Mouse (Mus musculus) megakaryocyte, adult 5-6 weeks (primary cell): ENCODE measurements around the gene Npas3. TPM values are rescaled to one million over a fixed set of nuclear protein-coding genes. Genes with fewer than 3 reads are reported as not detected.

Source experiments
- ATAC-seq: 2 replicates; pipeline ENCODE4 v1.8.0; 2016; ENCODE audit warnings: mild to moderate bottlenecking, inconsistent platforms; ENCODE audit not compliant: poor library complexity, severe bottlenecking
- total RNA-seq, 2 experiments: library from RNA; stranded (forward) in 1 of 2; stranded (reverse) in 1 of 2; fragments of 153-499, 151-499 nt in 1 of 2; fragments of 221-1000, 200-1000 nt in 1 of 2; gene quantifications; 2 replicates each; pipeline versions ENCODE4 v1.2.3 to v1.2.4; 2015 to 2017

The Npas3 gene
- total RNA-seq, 2 experiments from 2014 or later = not detected

DNA sequence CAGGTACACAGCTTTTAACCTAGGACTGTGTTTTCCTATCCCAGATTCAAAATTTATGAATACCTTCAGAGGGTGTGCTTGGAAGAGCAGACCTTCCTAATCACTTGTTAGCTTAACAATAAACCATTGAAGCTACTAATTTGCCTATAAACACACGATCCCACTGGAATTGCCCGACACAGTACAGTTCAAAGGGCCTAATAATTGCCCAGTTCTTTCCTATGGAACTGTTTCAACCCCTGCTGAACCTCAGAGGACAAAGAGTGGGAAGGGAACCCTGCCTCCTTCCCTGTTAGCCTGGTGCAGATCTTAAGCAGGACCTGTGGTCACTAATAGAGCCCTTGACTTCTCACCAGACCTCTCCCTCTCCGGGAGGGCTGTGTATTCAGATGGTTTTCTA is 429.7 kb downstream of the Npas3 start:
- no peak for ATAC-seq

- no peak for ATAC-seq
These were observed 430.7 kb downstream of the Npas3 start for GRCm38 (mm10) chr12:53679161-53679560.

DNA sequence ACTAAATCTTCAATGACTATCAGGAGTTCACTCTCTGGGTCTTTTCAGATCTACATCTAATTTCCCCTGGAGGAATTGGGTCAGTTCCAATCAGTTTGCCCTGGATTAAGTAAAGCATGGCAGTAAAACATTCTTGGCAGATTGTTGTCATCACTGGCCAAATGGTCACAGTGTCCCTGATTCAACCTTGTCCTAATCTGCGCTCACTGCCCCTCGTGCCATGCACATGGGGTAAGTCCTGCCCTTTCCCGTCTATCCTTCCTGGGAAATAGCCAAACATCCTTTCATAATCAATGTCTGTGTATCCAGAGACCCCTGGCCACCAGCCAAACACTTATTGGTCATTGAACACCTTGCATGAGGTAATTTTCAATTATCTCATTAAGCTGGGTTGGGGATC is 432.0 kb downstream of the Npas3 start:
- no peak for ATAC-seq

GRCm38 (mm10) chr12:53682036-53682435 is 433.6 kb downstream of the Npas3 start:
- no peak for ATAC-seq

DNA sequence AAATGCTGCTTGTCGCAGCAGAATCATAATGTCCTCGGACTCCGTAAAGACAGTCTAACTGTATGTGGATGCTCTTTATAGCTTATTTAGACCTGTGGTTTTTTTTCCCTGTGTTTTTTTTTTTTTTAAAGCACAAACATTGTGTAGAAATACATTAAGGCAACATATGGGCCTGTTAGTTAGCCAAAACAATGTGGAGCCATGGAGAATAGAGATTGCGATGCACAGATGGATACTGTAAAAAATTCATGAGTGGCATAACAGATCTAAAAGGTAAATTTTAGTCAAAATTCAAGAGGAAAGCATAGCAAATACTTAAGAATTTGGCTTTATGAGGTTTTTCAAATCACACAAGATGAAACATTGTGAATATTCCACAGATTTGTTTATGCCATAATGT is 444.0 kb downstream of the Npas3 start:
- ATAC-seq = no peak

- no peak for ATAC-seq
These were observed 445.9 kb downstream of the Npas3 start for GRCm38 (mm10) chr12:53694346-53694745.

- ATAC-seq = no peak
These were observed 446.8 kb downstream of the Npas3 start for GRCm38 (mm10) chr12:53695324-53695723.

- no peak for ATAC-seq
These were observed 449.2 kb downstream of the Npas3 start for GRCm38 (mm10) chr12:53697645-53698044.

GRCm38 (mm10) chr12:53698483-53699227 is 450.2 kb downstream of the Npas3 start:
- ATAC-seq = no peak

DNA sequence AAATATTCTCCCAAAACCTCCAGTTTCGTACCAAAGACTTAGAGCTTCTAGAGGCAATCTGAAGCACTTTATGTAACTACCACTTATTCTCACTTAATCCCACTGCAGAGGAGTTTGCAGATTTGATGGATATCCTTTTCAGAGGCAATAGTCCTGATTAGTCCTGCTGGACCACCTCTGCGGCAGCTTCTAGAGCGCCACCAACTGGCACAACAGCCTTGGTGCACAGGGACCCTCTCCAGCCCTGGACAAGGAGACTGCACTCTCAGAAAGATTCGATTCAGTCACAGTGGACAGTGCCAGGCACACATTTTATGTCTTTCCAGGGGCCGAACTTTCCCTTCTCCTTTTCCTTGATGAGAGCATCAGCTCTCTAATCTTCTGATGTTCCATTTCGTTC is 471.4 kb downstream of the Npas3 start:
- no peak for ATAC-seq

- ATAC-seq = no peak
These were observed 473.7 kb downstream of the Npas3 start for GRCm38 (mm10) chr12:53722156-53722555.

- no peak for ATAC-seq
These were observed 474.5 kb downstream of the Npas3 start for GRCm38 (mm10) chr12:53722718-53723698.

- ATAC-seq = no peak
These were observed 480.8 kb downstream of the Npas3 start for GRCm38 (mm10) chr12:53729275-53729674.

DNA sequence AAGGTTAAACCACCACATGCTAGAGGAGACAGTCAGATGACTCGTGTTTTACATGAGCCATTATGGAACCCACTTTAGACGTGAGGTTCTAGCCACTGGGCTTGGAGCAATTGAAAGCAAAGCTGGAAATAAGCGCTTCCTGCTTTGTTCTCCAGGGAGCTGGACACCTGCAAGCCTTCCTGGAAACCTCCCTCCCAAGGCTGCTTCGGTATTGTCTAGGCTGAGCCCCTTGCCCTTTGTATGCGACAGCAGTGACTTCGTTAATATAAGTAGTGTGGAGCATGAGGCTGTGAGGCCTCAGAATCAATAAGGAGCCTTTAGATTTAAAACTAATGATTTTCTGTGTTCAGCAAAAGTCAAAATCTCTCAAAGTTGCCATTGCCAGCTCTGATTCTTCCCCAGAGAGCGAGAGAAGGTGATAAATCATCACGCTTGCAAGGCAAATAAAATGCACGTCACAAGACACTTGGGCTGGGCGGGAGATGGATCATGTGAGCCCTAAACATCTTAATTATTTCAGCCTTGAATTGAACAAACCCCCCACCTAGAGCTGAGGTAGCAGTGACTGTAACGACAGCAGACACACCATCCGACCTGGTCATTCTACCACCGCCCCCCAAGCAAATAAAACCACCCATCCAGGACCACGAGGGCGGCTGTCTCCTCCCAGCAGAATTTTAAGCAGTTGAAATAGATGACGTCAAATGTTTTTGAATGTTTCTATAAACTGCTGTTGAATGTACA is 490.2 kb downstream of the Npas3 start:
- no peak for ATAC-seq

DNA sequence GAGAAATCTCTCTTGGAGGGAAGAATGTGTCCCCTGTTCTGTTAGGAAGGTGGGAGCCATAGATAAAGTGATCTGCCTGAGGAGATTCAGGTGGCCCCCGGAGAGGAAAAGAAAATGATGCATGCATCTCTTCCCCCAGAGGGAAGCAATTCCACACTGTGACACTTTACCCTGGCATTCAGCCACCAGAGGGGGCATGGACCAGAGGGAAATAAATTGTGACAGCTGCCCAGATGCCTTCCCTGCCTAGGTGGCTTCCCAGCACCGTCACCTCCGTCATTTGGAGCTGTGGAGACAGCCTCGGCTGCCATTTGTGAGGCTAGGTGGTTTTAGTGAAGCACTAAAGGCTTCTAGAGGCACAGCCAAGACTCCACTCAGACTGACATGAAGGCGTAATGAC is 498.2 kb downstream of the Npas3 start:
- ATAC-seq = no peak

- no peak for ATAC-seq
These were observed 500.9 kb downstream of the Npas3 start for GRCm38 (mm10) chr12:53749375-53749774.

DNA sequence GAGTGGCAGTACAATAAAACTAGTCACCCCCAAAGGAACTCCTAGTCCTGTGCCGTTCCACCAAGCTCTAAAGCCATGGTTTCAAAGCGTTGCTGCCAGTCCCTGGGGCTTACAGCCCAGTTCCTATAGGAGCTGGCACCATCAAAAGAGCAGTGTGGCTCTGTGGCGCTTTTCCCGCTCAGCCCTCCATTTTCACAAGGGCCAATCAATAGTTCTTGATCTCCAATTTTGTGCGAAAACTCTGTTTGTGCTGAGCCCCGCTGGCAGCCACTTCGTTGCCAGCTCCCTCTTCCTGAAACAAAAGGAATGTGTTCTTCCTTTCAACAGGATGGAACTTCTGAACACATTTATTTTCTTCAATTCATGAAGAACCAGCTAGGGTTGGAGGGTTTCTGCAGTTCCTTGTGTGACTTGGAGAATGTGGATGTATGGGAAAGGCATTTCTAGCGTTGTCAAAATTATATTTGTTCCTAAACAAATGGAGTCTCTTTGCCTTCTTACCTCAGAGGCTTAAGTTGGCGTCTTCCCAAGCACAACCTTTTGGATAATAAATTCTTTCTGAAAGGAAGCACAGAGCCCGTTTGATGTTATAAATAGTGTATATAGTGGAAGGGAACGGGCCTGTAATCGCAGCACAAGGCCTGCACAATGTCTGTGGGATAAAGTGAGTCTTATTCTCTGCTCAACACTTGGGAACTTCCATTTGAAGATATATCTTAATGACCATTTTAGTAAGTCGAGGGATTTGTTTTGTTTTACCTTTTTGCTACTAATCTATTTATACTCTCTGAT is 504.0 kb downstream of the Npas3 start:
- ATAC-seq = no peak

- no peak for ATAC-seq
These were observed 505.0 kb downstream of the Npas3 start for GRCm38 (mm10) chr12:53753368-53753937.

DNA sequence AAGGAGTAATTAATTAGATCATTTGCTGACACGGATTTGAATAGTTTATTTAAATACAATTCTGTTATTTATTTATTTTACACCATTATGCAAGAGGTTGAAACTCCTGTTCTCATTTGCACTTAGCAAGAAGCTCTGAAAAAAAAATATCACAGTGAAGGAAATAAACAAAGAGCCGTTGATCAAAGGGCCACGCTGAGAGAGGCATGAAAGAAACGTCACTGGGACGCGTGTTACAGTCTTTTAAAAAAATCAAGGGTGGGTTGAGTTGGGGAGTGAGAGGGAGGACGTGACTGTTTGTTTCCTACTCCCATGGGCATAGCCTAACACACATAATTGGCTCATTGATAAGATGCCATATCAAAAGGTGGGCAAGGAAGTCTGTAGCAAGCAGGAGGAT is 505.8 kb downstream of the Npas3 start:
- ATAC-seq = no peak

GRCm38 (mm10) chr12:53757631-53758030 is 509.2 kb downstream of the Npas3 start:
- ATAC-seq = no peak
